Mouse (Mus musculus): ENCODE results near the gene Foxn2. TPM values are rescaled to one million over a fixed set of nuclear protein-coding genes. Genes with fewer than 3 reads are reported as not detected.
A peak's percentile ranks its signal among the peaks of the same experiment; 100 is the strongest.

Foxn2 gene
- polyA plus RNA-seq, 1 experiment from 2014 or later: 9.5 TPM

DNA sequence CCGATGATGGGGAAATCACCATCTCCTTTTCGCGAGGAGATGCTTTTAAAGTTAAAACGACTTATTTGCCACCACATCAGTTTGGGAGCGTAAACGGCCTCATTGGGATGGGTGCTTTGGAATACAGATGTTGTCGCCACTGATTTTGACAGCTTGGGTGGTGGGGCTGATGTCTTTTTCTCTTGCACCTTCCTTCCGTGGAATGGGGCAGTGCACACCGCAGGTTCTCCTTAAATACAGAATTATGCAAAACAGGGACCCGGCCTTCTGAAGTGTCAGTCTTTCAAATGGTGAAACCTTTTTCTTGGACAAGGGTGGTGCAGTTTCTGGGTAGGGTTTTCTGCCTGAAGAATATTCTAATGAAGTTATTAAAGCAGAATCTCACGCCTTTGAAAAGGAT is 90.2 kb downstream of the Foxn2 start:
- Histone ChIP-seq H3K4me1 (replicated peaks; ENCODE audit: control insufficient read depth, insufficient read depth, low read length) (0 out of 2 replicates have a peak, but pooled peaks cover 2% of the 10 kb centered on the region), H3K27ac (ENCODE audit: low read depth, low read length) (no peak overlapping the region), H3K27me3 (ENCODE audit: control insufficient read depth, insufficient read depth, low read length) (no peaks in the 10 kb centered on the region), H3K4me3 (ENCODE audit: low read depth, low read length) (peak overlapping the region; percentile 60), H3K9me3 (ENCODE audit: control insufficient read depth, low read length) (no peaks in the 10 kb centered on the region), H3K4me2 (ENCODE audit: low read depth, low read length, severe bottlenecking) (peak overlapping the region; percentile 77), H3K36me3 (ENCODE audit: control insufficient read depth, insufficient read depth, low read length) (no peaks in the 10 kb centered on the region), H3K9ac (ENCODE audit: low read length) (peak overlapping the region; percentile 49)
- 6% methylated on average over 11 of the region's 11 CpGs for WGBS
- ATAC-seq (replicated peaks; ENCODE audit: low FRiP score) (no peak), DNase-seq (ENCODE audit: low spot score) (no peak)

DNA sequence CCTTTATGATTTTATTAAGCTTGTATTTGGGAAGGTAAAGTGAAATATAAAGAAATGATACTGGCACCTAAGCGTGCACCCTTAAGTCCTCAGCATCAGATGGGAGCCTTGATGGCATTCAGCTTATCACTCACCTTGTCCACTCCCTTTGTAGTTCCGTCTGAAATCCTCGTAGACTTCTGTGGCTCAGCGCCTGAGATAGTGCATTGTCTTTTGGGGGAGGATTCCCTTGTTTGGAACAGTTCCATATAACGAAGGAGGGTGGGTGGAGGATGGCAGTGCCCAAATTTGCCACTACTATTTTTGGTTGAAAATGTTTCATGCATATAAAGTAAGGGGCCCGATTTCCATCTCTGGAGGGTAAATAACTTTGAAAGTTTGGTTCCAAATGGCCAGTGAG is 90.7 kb downstream of the Foxn2 start:
- Histone ChIP-seq H3K36me3 (ENCODE audit: control insufficient read depth, insufficient read depth, low read length) (no peaks in the 10 kb centered on the region), H3K4me2 (ENCODE audit: low read depth, low read length, severe bottlenecking) (no peak overlapping the region), H3K27me3 (ENCODE audit: control insufficient read depth, insufficient read depth, low read length) (no peaks in the 10 kb centered on the region), H3K4me1 (replicated peaks; ENCODE audit: control insufficient read depth, insufficient read depth, low read length) (0 out of 2 replicates have a peak, but pooled peaks cover 2% of the 10 kb centered on the region), H3K27ac (ENCODE audit: low read depth, low read length) (no peak overlapping the region), H3K9ac (ENCODE audit: low read length) (no peak overlapping the region), H3K9me3 (ENCODE audit: control insufficient read depth, low read length) (no peaks in the 10 kb centered on the region), H3K4me3 (ENCODE audit: low read depth, low read length) (no peak overlapping the region)
- no peak for DNase-seq (ENCODE audit: low spot score)
- 57% methylated on average over 6 of the region's 6 CpGs for WGBS
- ATAC-seq (replicated peaks; ENCODE audit: low FRiP score): no peak

DNA sequence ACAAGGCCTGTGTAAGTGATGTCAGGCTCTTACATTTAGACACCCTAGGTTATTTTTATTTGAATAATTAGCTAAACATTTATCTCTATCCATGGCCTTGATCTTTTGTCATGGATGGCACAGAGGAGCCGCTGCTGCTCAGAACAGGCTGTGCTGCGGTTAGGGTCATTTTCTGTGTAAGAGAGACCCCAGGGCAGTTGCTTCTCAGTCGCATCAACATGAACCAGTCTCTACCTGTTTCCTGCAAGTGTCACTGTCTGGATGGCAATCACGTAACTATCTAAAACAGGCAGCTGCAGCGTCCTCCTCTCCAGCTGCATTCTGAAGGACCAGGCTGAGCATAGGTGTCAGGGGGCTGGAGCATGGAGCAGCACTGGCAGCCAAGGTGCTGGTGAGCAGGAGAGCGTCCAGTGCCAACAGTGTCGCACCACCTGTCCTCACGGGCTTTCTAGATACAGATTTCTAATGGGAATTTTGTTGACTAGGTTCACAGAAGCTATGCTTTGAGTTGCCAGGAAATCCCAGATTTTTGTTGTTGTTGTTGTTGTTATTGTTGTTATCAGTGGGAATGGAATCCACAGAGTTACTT is 97.4 kb downstream of the Foxn2 start:
- H3K4me3 ChIP-seq (ENCODE audit: low read depth, low read length): no peak overlapping the region
- DNase-seq (ENCODE audit: low spot score): no peak
- H3K4me2 ChIP-seq (ENCODE audit: low read depth, low read length, severe bottlenecking): no peak overlapping the region
- H3K9ac ChIP-seq (ENCODE audit: low read length): no peak overlapping the region
- H3K27ac ChIP-seq (ENCODE audit: low read depth, low read length): no peak overlapping the region
- 93% methylated on average over 8 of the region's 8 CpGs for WGBS
- no peaks in the 10 kb centered on the region for H3K9me3 ChIP-seq (ENCODE audit: control insufficient read depth, low read length)
- no peaks in the 10 kb centered on the region for H3K27me3 ChIP-seq (ENCODE audit: control insufficient read depth, insufficient read depth, low read length)
- H3K36me3 ChIP-seq (ENCODE audit: control insufficient read depth, insufficient read depth, low read length): no peaks in the 10 kb centered on the region
- no peaks in the 10 kb centered on the region for H3K4me1 ChIP-seq (replicated peaks; ENCODE audit: control insufficient read depth, insufficient read depth, low read length)
- no peak for ATAC-seq (replicated peaks; ENCODE audit: low FRiP score)

Other genes starting within 250 kb of the Foxn2 start
- gene Ppp1r21, start 89.4 kb downstream of the Foxn2 start, polyA plus RNA-seq (2014; fragmentation: Nextera tagmentation; extraction: Ambion mirVana): 23.8 and 29.4 TPM in 2 replicates
- gene Ston1, start 157.0 kb downstream of the Foxn2 start, polyA plus RNA-seq (2014; fragmentation: Nextera tagmentation; extraction: Ambion mirVana): 3.4 and 4.9 TPM in 2 replicates
- 0.36 TPM in 1 of 2 replicates, not detected in the other for gene Gtf2a1l, start 227.9 kb downstream of the Foxn2 start, polyA plus RNA-seq (2014; fragmentation: Nextera tagmentation; extraction: Ambion mirVana)

All from forebrain, embryonic 11.5 days (tissue).